Mouse (Mus musculus): ENCODE data around the gene Atrn.

GRCm38 (mm10) chr2:130950548-130950947, 44.3 kb downstream of the Atrn start:
- TF ChIP-seq CTCF (IDR thresholded peaks at IDR 0.05; ENCODE audit: control insufficient read depth, insufficient read depth, insufficient replicate concordance, low read depth, low read length) (peak; percentile 76; the same call in 1 of the 2 replicates), POLR2A (IDR thresholded peaks at IDR 0.05; ENCODE audit: control insufficient read depth, low read depth, low read length) (no peak)
